Mouse (Mus musculus): ENCODE measurements around the gene Obox6. TPM values are rescaled to one million over a fixed set of nuclear protein-coding genes. Genes with fewer than 3 reads are reported as not detected.

Obox6 gene
- polyA plus RNA-seq, 1 experiment, result not detected

DNA sequence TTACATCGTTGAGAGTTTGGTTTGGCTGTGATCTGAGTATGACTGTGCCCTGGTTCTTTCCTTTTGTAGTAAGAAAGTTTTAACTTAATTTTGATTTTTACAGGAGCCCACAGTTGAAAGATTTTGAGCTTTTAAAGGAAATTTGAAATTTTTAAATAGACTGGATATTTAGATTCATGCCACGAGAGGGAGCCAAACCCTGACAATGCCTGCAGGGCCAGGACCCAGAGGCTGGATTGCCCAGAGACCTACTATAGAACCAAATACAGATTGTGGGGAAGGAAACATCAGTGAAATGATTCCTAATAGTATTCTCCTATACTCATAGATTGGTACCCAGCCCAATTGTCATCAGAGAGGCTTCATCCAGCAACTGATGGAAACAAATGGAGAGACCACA is 20.2 kb upstream of the Obox6 start:
- Histone ChIP-seq H3K4me3 (ENCODE audit: control insufficient read depth, insufficient read depth, low read length) (no peak overlapping the region), H3K36me3 (ENCODE audit: control insufficient read depth, insufficient read depth, low read length) (no peaks in the 10 kb centered on the region), H3K27ac (ENCODE audit: control insufficient read depth, insufficient read depth, low read length) (no peak overlapping the region), H3K4me1 (replicated peaks; ENCODE audit: control insufficient read depth, insufficient read depth, low read length) (no peaks in the 10 kb centered on the region), H3K27me3 (ENCODE audit: control insufficient read depth, insufficient read depth, low read length) (no peaks in the 10 kb centered on the region)
- no peak for DNase-seq
- 40% methylated on average over 2 of the region's 2 CpGs for WGBS
- TF ChIP-seq POLR2A (IDR thresholded peaks at IDR 0.05; ENCODE audit: control insufficient read depth, extremely low read depth, insufficient read depth, low read length, poor library complexity), result no peak
- TF ChIP-seq CTCF (IDR thresholded peaks at IDR 0.05; ENCODE audit: borderline replicate concordance, control insufficient read depth, extremely low read depth, insufficient read depth, low read length, poor library complexity), result no peak

Other genes with a start within 250 kb of the Obox6 start
- not detected in 2 replicates for gene Obox3, start 199.8 kb downstream of the Obox6 start, polyA plus RNA-seq (2012; rRNA removed)
- gene Obox5, start 89.5 kb downstream of the Obox6 start, polyA plus RNA-seq (2012; rRNA removed), result not detected in 2 replicates
- 0.16 TPM in 1 of 2 replicates, not detected in the other for gene Crx, start 40.3 kb upstream of the Obox6 start, polyA plus RNA-seq (2012; rRNA removed)
- 0.55 TPM in 1 of 2 replicates, not detected in the other for gene Crxos, start 42.9 kb upstream of the Obox6 start, polyA plus RNA-seq (2012; rRNA removed)
- gene Selenow, start 82.7 kb upstream of the Obox6 start, polyA plus RNA-seq (2012; rRNA removed), result 408 and 474 TPM in 2 replicates
- gene Nop53, start 106.4 kb upstream of the Obox6 start, polyA plus RNA-seq (2012; rRNA removed), result 170 and 192 TPM in 2 replicates
- gene Ehd2, start 127.9 kb upstream of the Obox6 start, polyA plus RNA-seq (2012; rRNA removed), result 15.0 and 17.4 TPM in 2 replicates
- gene Bicra, start 208.2 kb upstream of the Obox6 start, polyA plus RNA-seq (2012; rRNA removed), result 57.0 and 78.5 TPM in 2 replicates
- gene Zfp541, start 222.1 kb upstream of the Obox6 start, polyA plus RNA-seq (2012; rRNA removed), result 0.04 and 0.11 TPM in 2 replicates

Measured in thymus, adult 2 months (tissue).